Mouse (Mus musculus) neutrophil, adult 5-6 weeks (primary cell): ENCODE data around the gene Mlkl. TPM values are rescaled to one million over a fixed set of nuclear protein-coding genes. Genes with fewer than 3 reads are reported as not detected.

Experiments used
- ATAC-seq: fragments of 151-379, 151-347 bp; 2 replicates; pipeline ENCODE4 v1.8.0; 2017; ENCODE audit warnings: mild to moderate bottlenecking, moderate TSS enrichment; ENCODE audit not compliant: insufficient number of reproducible peaks, poor library complexity, low FRiP score, severe bottlenecking; ENCODE audit errors: extremely low read depth
- total RNA-seq: library from RNA; stranded (forward); fragments of 200-1000 nt; gene quantifications from 2 replicates; pipeline ENCODE4 v1.2.3, GENCODE M21; 2017

The Mlkl gene
- total RNA-seq = 2.5 and 2.7 TPM in 2 replicates

- ATAC-seq = peak; percentile 13; the same call in 1 of the 2 replicates
Observed at GRCm38 (mm10) chr8:111337890-111338347, at the start of gene Mlkl. Gene Mlkl (minus strand): TSS chr8:111338177.

- no peak for ATAC-seq
Observed at GRCm38 (mm10) chr8:111385915-111386314, 47.9 kb upstream of the Mlkl start.

- no peak for ATAC-seq
Observed at GRCm38 (mm10) chr8:111384628-111385027, 46.7 kb upstream of the Mlkl start.

GRCm38 (mm10) chr8:111375192-111375591 is 37.2 kb upstream of the Mlkl start:
- no peak for ATAC-seq

- ATAC-seq = no peak
Observed at GRCm38 (mm10) chr8:111369711-111370110, 31.7 kb upstream of the Mlkl start.

- ATAC-seq = no peak
Observed at GRCm38 (mm10) chr8:111367350-111367749, 29.4 kb upstream of the Mlkl start.

- no peak for ATAC-seq
Observed at GRCm38 (mm10) chr8:111366610-111367234, 28.7 kb upstream of the Mlkl start.

- ATAC-seq = no peak
Observed at GRCm38 (mm10) chr8:111363489-111363888, 25.5 kb upstream of the Mlkl start.

GRCm38 (mm10) chr8:111360579-111361209 is 22.7 kb upstream of the Mlkl start:
- ATAC-seq = no peak

- no peak for ATAC-seq
Observed at GRCm38 (mm10) chr8:111359936-111360335, 22.0 kb upstream of the Mlkl start.

GRCm38 (mm10) chr8:111358905-111359304 is 20.9 kb upstream of the Mlkl start:
- ATAC-seq = no peak

- no peak for ATAC-seq
Observed at GRCm38 (mm10) chr8:111357433-111357832, 19.5 kb upstream of the Mlkl start.

GRCm38 (mm10) chr8:111353497-111353896 is 15.5 kb upstream of the Mlkl start:
- ATAC-seq = no peak

- no peak for ATAC-seq
Observed at GRCm38 (mm10) chr8:111352289-111352688, 14.3 kb upstream of the Mlkl start.

GRCm38 (mm10) chr8:111350577-111350976 is 12.6 kb upstream of the Mlkl start:
- no peak for ATAC-seq

GRCm38 (mm10) chr8:111343225-111343624 is 5.2 kb upstream of the Mlkl start:
- ATAC-seq = peak; percentile 79

GRCm38 (mm10) chr8:111340186-111340585 is 2.2 kb upstream of the Mlkl start:
- ATAC-seq = no peak

- ATAC-seq = no peak
Observed at GRCm38 (mm10) chr8:111338370-111339208, 612 bp upstream of the Mlkl start.

GRCm38 (mm10) chr8:111337311-111337889 is 577 bp downstream of the Mlkl start:
- no peak for ATAC-seq
